Mouse (Mus musculus): ENCODE data around the gene Mcm3ap.

Mcm3ap gene

DNA sequence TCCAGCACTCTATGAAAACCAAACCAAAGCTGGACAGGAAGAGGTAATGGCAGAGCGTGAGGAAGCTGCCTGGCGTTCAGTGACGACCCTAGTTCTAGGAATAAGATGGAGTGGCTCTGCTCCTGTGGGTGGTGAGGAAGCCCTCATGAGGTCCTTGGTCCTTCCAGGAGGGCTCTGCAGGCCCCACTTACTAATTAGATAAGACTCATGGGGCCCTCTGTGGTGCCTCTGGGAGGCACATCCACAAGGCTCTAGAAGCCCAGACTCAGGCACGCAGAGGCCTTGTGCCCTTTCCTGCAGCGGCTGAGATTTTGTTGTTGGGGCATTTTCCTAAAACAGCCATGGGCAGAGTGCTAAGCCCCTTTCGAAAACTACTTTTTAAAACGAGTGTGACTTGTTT is 37.1 kb downstream of the Mcm3ap start:
- Histone ChIP-seq H3K4me1 (replicated peaks; ENCODE audit: low read depth, low read length) (no peaks in the 10 kb centered on the region), H3K4me3 (replicated peaks; ENCODE audit: low read length) (no peak overlapping the region), H3K9me3 (ENCODE audit: low read length) (no peaks in the 10 kb centered on the region), H3K27me3 (ENCODE audit: insufficient read depth, low read length) (no peaks in the 10 kb centered on the region), H3K36me3 (ENCODE audit: insufficient read depth, low read length) (peaks cover 96% of the 10 kb centered on the region)
- no peak for TF ChIP-seq CTCF (conservative IDR thresholded peaks at IDR 0.05; ENCODE audit: low read length)
- TF ChIP-seq POU5F1 (IDR thresholded peaks at IDR 0.05; ENCODE audit: borderline replicate concordance, low read length) = no peak

DNA sequence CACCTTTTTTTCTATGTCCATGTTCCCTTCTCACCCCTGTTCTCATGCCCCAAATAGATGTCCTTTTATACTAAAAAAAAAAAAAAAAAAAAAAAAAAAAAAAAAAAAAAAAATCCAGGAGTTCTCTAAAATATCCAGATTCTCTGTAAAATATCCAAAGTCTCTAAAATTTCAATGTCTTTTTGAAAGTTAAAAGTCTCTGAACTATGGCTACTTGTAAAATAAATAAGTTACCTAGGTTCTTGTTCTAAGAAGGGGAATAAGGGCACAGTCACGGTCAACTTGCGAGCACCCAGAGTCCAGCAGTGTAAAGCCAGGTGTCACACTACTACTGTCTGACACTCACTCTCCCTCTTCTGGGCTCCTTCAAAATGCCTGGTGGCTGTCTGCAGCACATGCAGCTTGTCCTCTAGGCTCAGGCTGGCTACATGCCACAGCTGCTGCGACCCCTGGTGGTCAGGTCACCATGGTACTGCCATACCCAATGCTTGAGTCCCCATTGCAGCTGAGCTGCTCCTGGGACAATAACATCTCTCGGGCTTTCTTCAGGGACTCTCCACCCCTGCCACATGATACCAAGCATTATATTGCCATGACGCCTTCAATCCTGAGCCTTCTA is 44.3 kb downstream of the Mcm3ap start:
- peaks cover 78% of the 10 kb centered on the region for H3K36me3 ChIP-seq (ENCODE audit: insufficient read depth, low read length)
- peaks cover 6% of the 10 kb centered on the region for H3K9me3 ChIP-seq (ENCODE audit: low read length)
- TF ChIP-seq POU5F1 (IDR thresholded peaks at IDR 0.05; ENCODE audit: borderline replicate concordance, low read length) = no peak
- peak; percentile 91 for TF ChIP-seq CTCF (conservative IDR thresholded peaks at IDR 0.05; ENCODE audit: low read length)
- no peak overlapping the region for H3K4me3 ChIP-seq (replicated peaks; ENCODE audit: low read length)
- no peaks in the 10 kb centered on the region for H3K4me1 ChIP-seq (replicated peaks; ENCODE audit: low read depth, low read length)
- no peaks in the 10 kb centered on the region for H3K27me3 ChIP-seq (ENCODE audit: insufficient read depth, low read length)

DNA sequence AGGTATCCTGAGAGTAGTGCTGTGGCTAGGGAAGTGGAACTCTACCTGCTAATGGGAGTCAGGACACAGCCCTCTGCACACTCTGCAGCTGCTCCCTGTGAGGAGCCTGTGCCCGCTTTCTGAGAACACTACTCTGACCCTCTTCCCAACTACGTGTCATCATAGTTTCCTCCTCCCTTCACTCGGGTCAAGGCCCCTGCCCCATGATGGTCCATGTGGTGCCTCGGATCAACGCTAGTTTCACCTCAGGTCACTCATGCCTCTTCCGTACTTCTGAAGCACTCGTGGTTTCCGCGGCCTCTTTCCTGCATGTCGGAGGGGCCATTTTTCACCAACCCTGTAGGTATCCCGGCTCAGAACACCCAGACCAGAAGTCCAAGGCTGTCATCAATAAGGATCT is 62.2 kb downstream of the Mcm3ap start:
- Histone ChIP-seq H3K27me3 (ENCODE audit: insufficient read depth, low read length) (no peaks in the 10 kb centered on the region), H3K9me3 (ENCODE audit: low read length) (peaks cover 3% of the 10 kb centered on the region; the same call in 1 of the 2 replicates), H3K4me1 (replicated peaks; ENCODE audit: low read depth, low read length) (peaks cover 34% of the 10 kb centered on the region), H3K36me3 (ENCODE audit: insufficient read depth, low read length) (peaks cover 35% of the 10 kb centered on the region), H3K4me3 (replicated peaks; ENCODE audit: low read length) (peak overlapping the region; percentile 81)
- TF ChIP-seq NANOG (IDR thresholded peaks at IDR 0.05; ENCODE audit: borderline replicate concordance, low read length) = no peak
- no peak for TF ChIP-seq POU5F1 (IDR thresholded peaks at IDR 0.05; ENCODE audit: borderline replicate concordance, low read length)
- no peak for TF ChIP-seq CTCF (conservative IDR thresholded peaks at IDR 0.05; ENCODE audit: low read length)

DNA sequence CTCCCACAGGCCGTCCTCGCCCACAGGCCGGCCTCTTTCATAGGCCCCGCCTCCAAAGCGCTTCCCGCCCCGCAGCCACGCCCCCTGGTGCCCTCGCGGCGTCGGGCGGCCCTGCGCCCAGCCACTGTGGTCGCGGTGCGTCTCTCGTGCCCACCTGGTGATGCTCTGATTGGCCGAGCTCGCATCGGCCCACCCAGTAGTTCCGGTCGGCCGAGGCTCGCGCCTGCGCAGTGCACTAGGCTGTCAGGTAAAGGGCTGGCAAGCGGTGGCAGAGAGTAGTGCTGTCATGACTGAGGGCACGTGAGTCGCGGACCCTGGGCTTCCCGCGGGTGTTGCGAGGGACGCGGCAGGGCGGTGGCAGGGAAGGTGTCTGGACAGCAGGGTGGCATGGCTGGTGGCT is 62.6 kb downstream of the Mcm3ap start, which contains the start of gene Lss:
TSS of gene Lss (plus strand) at position 214 of the 400 bp plus-strand sequence.
- peaks cover 40% of the 10 kb centered on the region for H3K36me3 ChIP-seq (ENCODE audit: insufficient read depth, low read length)
- H3K9me3 ChIP-seq (ENCODE audit: low read length) = no peaks in the 10 kb centered on the region
- peaks cover 34% of the 10 kb centered on the region for H3K4me1 ChIP-seq (replicated peaks; ENCODE audit: low read depth, low read length)
- H3K4me3 ChIP-seq (replicated peaks; ENCODE audit: low read length) = peak within 1 kb of the TSS; percentile 95
- H3K27me3 ChIP-seq (ENCODE audit: insufficient read depth, low read length) = no peaks in the 10 kb centered on the region
- no peak for TF ChIP-seq NANOG (IDR thresholded peaks at IDR 0.05; ENCODE audit: borderline replicate concordance, low read length)
- TF ChIP-seq CTCF (conservative IDR thresholded peaks at IDR 0.05; ENCODE audit: low read length) = no peak
- no peak for TF ChIP-seq POU5F1 (IDR thresholded peaks at IDR 0.05; ENCODE audit: borderline replicate concordance, low read length)

DNA sequence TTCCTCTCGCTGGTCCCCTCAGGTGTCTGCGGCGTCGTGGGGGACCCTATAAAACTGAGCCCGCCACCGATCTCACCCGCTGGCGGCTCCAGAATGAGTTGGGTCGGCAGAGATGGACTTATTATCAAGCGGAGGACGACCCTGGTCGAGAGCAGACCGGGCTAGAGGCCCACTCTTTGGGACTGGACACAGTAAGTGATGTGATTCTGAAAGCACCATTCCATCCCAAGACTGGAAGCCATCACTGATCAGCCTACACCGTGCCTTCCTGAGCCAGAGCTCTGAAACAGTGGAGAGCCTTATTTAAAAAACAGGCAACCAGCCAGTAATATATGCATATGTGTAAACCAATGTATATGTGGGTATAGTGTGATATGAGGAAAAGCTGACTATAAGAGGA is 63.1 kb downstream of the Mcm3ap start:
- Histone ChIP-seq H3K9me3 (ENCODE audit: low read length) (no peaks in the 10 kb centered on the region), H3K36me3 (ENCODE audit: insufficient read depth, low read length) (peaks cover 44% of the 10 kb centered on the region), H3K27me3 (ENCODE audit: insufficient read depth, low read length) (no peaks in the 10 kb centered on the region), H3K4me3 (replicated peaks; ENCODE audit: low read length) (peak overlapping the region; percentile 95), H3K4me1 (replicated peaks; ENCODE audit: low read depth, low read length) (peaks cover 35% of the 10 kb centered on the region)
- TF ChIP-seq CTCF (conservative IDR thresholded peaks at IDR 0.05; ENCODE audit: low read length) = no peak
- no peak for TF ChIP-seq POU5F1 (IDR thresholded peaks at IDR 0.05; ENCODE audit: borderline replicate concordance, low read length)
- no peak for TF ChIP-seq NANOG (IDR thresholded peaks at IDR 0.05; ENCODE audit: borderline replicate concordance, low read length)

DNA sequence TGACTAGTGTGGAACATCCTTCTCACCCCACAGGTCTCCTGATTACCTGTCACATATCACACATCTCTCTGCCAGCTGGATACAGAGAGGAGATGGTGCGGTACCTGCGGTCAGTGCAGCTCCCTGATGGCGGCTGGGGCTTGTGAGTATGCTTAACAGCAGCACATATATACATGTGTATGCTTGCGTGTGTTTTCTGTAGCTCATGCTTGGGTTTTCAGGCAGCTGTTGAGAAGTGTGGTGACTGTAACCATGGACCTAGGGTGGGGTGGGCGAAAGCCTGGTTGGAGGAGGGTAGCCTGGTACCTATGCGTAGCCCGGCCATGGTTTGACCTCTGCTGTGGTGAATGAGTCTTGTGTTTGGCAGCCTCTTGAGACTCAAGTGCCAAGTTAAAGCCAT is 66.8 kb downstream of the Mcm3ap start:
- Histone ChIP-seq H3K36me3 (ENCODE audit: insufficient read depth, low read length) (peaks cover 81% of the 10 kb centered on the region), H3K4me1 (replicated peaks; ENCODE audit: low read depth, low read length) (peaks cover 36% of the 10 kb centered on the region), H3K27me3 (ENCODE audit: insufficient read depth, low read length) (no peaks in the 10 kb centered on the region), H3K4me3 (replicated peaks; ENCODE audit: low read length) (no peak overlapping the region), H3K9me3 (ENCODE audit: low read length) (no peaks in the 10 kb centered on the region)
- TF ChIP-seq NANOG (IDR thresholded peaks at IDR 0.05; ENCODE audit: borderline replicate concordance, low read length) = no peak
- no peak for TF ChIP-seq CTCF (conservative IDR thresholded peaks at IDR 0.05; ENCODE audit: low read length)
- TF ChIP-seq POU5F1 (IDR thresholded peaks at IDR 0.05; ENCODE audit: borderline replicate concordance, low read length) = no peak

DNA sequence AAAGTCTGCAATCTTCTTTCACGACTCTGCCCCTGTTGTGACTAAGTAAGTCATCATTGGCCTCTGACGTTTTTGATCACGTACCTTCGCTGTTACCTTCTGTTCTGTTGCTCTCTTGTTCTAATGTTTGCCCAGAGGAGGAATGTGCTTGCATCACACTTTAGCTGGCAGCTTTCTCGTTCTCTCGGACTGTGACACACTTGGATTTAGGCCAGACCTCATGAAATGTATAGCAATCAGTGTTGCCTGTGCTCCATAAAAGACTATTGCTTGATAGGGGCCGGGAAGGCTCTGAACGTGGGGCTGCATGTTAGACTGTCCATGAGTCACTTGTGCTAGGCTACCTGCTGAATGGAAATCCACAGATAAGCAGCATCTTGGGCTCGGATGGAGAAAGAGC is 68.9 kb downstream of the Mcm3ap start:
- no peaks in the 10 kb centered on the region for H3K9me3 ChIP-seq (ENCODE audit: low read length)
- TF ChIP-seq CTCF (conservative IDR thresholded peaks at IDR 0.05; ENCODE audit: low read length) (no peak), POU5F1 (IDR thresholded peaks at IDR 0.05; ENCODE audit: borderline replicate concordance, low read length) (no peak)
- H3K36me3 ChIP-seq (ENCODE audit: insufficient read depth, low read length) = peaks cover 100% of the 10 kb centered on the region
- H3K4me1 ChIP-seq (replicated peaks; ENCODE audit: low read depth, low read length) = peaks cover 22% of the 10 kb centered on the region
- no peak overlapping the region for H3K4me3 ChIP-seq (replicated peaks; ENCODE audit: low read length)
- H3K27me3 ChIP-seq (ENCODE audit: insufficient read depth, low read length) = no peaks in the 10 kb centered on the region

DNA sequence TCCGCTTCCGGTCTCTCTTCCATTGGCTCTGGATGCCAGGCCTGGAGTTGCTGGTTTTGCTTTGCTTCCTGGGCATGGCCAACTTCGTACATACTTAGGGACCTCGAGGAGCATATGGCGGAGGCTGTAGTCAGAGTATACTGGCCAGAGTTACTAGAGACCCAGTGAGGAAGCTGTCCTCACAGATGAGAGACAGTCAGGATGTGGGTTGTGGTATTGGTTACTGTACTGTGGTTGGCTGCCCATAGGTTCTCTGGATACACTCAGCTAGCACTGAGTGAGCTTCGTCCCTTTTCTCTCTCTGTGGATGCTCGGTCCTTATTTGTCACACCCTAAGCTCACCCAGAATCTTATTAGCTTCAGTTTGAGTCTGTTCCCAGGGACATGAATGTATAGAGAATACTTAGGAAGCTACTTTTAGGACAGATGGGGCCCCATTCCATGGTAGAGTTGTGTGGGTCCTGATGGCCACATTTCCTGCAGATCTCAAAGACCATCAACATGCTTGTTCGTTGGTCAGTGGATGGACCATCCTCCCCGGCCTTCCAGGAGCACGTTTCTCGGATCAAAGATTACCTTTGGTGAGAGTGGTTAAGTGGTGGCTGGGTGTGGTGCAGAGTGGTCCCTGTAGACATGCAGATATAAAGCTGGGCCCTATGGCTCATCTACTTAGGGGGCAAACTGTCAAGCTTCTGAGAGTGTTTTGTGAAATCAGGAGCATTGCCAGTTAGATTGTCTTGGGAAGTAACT is 72.8 kb downstream of the Mcm3ap start:
- peaks cover 100% of the 10 kb centered on the region for H3K36me3 ChIP-seq (ENCODE audit: insufficient read depth, low read length)
- H3K27me3 ChIP-seq (ENCODE audit: insufficient read depth, low read length) = no peaks in the 10 kb centered on the region
- H3K9me3 ChIP-seq (ENCODE audit: low read length) = no peaks in the 10 kb centered on the region
- peaks cover 7% of the 10 kb centered on the region for H3K4me1 ChIP-seq (replicated peaks; ENCODE audit: low read depth, low read length)
- TF ChIP-seq POU5F1 (IDR thresholded peaks at IDR 0.05; ENCODE audit: borderline replicate concordance, low read length) (no peak), NANOG (IDR thresholded peaks at IDR 0.05; ENCODE audit: borderline replicate concordance, low read length) (no peak), CTCF (conservative IDR thresholded peaks at IDR 0.05; ENCODE audit: low read length) (no peak)
- no peak overlapping the region for H3K4me3 ChIP-seq (replicated peaks; ENCODE audit: low read length)
